Mouse (Mus musculus) embryonic fibroblast, embryonic 13.5 days (primary cell): ENCODE measurements around the gene Fam98b. TPM values are rescaled to one million over a fixed set of nuclear protein-coding genes. Genes with fewer than 3 reads are reported as not detected.

ENCODE experiments used
- H3K27ac ChIP-seq: 2 replicates; pipeline ENCODE4 v1.5.1; 2012; ENCODE audit warnings: low read length, control low read depth, inconsistent platforms; ENCODE audit not compliant: insufficient read depth
- H3K4me1 ChIP-seq: 2 replicates; pipeline ENCODE4 v1.6.1; 2011; ENCODE audit warnings: low read length; ENCODE audit not compliant: control insufficient read depth, insufficient read depth
- H3K4me3 ChIP-seq: 2 replicates; pipeline ENCODE4 v1.5.1; 2011; ENCODE audit warnings: mild to moderate bottlenecking, control low read depth, low read length; ENCODE audit not compliant: insufficient read depth
- CTCF ChIP-seq: IDR thresholded peaks from 2 replicates; pipeline ENCODE4 v1.5.1; 2011; ENCODE audit warnings: mild to moderate bottlenecking, control low read depth, low read length, moderate library complexity, borderline replicate concordance; ENCODE audit not compliant: insufficient read depth
- POLR2A ChIP-seq: IDR thresholded peaks from 2 replicates; pipeline ENCODE4 v1.6.1; 2011; ENCODE audit warnings: low read depth, mild to moderate bottlenecking, control low read depth, low read length, moderate library complexity
- polyA plus RNA-seq: library from polyadenylated mRNA; stranded (reverse); fragments of >200 nt; gene quantifications from 2 replicates; pipeline ENCODE4 v1.2.4, GENCODE M21; 2011; ENCODE audit warnings: low read depth; ENCODE audit not compliant: missing spikeins, insufficient read length

The Fam98b gene
- polyA plus RNA-seq, 1 experiment, result 70.8 TPM

DNA sequence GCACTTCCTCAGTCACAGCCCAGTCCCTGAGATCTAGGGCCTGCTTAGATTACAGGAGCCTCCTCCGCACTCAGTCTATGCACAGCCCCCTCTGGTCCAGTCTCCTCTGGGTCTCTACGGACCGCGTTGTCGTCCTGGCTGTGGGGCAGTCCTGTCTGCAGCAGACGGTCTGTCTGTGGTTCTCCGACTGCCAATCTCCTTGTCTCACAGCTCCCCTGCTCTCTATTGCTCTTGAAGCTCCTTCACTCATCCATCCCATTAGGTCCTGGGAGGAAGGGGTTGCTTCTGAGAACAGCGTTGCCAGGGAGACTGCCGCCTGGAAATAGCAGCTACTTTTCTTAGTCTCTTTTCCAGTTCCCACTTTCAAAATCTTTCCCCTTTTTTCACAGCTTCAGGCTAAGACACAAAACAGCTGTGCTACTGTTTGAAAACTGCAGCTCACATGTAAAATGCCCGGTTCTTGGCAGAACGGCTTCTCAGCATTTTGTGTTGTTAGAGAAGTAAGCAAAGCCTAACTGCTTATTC is 20.9 kb upstream of the Fam98b start:
- H3K27ac ChIP-seq, result no peak overlapping the region
- H3K4me3 ChIP-seq, result no peak overlapping the region
- TF ChIP-seq CTCF, result no peak
- TF ChIP-seq POLR2A, result no peak
- no peaks in the 10 kb centered on the region for H3K4me1 ChIP-seq

DNA sequence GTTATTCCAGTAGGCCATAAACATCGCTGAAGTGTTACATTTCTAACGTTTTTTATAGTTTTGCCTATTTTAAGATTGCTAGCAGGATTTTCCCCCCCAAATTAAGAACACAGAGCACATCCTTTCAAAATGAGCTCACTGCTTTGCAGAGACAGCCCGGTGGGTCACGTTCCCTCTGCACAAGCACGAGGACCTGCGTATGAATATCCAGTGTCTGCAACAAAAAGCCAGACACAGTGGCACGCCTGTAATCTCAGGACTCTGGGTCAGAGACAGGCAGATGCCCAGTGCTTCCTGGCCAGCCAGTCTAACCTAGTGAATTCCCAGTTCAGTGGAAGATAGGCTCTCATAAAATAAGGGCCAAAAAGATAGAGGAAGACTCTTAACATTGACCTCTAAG is 19.3 kb upstream of the Fam98b start:
- H3K27ac ChIP-seq, result no peak overlapping the region
- H3K4me1 ChIP-seq, result no peaks in the 10 kb centered on the region
- no peak overlapping the region for H3K4me3 ChIP-seq
- no peak for TF ChIP-seq CTCF
- TF ChIP-seq POLR2A, result no peak

DNA sequence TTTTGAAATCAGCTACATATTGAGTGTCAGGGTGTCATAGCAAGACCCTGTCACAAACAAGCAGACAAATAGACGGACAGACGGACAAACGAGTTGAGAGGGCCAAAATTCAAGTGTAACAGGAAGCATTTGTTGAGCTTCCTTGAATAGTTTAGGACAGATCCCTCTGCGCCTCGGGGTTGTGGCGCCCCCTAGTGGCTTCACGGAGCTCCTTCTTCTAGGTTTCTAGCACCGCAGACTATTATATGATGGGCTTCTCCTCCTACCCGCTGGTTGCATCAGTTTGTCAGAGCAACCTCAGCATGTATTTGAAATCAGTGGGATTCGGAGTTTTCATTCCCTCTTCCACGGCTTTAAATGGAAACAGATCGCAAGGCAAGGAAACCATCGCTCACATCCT is 18.3 kb upstream of the Fam98b start:
- Histone ChIP-seq H3K4me3 (no peak overlapping the region), H3K4me1 (no peaks in the 10 kb centered on the region), H3K27ac (no peak overlapping the region)
- TF ChIP-seq CTCF (peak; percentile 54), POLR2A (no peak)

DNA sequence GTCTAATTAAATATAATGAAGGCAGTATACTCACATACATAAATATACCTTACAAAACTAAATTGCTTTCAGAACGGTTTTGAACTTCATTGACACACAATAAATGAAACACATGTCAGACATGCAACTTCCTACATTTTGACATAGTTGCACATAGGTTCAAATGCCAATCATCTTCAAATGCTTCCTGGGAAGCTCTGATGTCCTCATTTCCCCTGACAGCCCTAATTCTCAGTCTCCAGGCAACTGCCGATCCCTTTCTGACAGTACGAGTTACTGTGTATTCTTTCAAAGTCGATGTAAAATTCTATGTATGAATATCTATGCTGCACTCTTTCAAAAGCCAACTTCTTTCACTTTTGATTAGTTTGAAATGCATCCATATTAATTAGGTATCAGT is 7.6 kb upstream of the Fam98b start:
- Histone ChIP-seq H3K27ac (no peak overlapping the region), H3K4me3 (no peak overlapping the region), H3K4me1 (no peaks in the 10 kb centered on the region)
- TF ChIP-seq CTCF (no peak), POLR2A (no peak)

DNA sequence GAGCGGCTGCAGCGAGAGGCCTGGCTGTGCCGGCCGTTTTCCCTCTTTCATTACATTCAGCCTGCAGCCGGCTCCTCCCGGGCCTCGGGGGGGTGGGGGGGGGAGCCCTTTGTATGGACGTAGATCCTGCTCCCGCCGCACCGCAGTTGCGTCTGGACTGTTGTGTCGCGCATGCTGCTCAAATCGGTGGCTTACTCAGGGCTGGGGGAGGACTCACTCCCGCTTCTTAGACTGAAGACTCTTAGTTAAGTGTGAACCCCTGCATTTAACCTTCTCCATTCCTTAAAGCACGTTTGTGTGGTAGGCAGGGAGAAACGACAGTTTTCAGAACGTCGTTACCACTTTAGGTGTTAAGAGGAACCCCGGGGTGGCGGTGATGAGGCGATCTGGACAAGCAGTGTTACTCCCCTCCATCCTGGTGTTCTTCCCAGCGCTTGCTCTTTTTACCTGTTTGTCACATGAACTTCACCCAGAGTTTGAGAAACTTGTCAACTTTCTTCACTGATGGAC is 517 bp downstream of the Fam98b start:
- H3K4me1 ChIP-seq, result no peaks in the 10 kb centered on the region; the same call in 1 of the 2 replicates
- H3K27ac ChIP-seq, result no peak overlapping the region
- TF ChIP-seq POLR2A, result no peak
- no peak for TF ChIP-seq CTCF
- H3K4me3 ChIP-seq, result peak overlapping the region; percentile 97

DNA sequence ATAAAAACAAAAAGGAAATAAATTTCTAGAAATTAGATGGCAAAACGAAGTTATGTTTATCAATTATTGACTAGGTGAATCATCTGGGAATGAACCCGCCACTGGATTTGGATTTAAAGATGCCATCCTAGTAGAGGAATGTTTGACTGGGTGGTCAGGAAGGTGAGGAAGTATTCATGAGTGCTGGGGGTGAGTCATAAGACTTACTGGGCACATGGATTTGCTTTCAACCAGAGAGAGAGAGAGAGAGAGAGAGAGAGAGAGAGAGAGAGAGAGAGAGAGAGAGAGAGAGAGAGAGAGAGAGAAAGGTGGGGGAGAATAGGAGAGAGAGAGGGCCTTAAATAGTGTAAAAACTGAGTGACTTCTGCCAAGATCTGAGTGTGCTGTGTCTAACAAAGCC is 5.9 kb downstream of the Fam98b start:
- TF ChIP-seq POLR2A (no peak), CTCF (no peak)
- Histone ChIP-seq H3K4me3 (no peak overlapping the region), H3K4me1 (no peaks in the 10 kb centered on the region; the same call in 1 of the 2 replicates), H3K27ac (no peak overlapping the region)

DNA sequence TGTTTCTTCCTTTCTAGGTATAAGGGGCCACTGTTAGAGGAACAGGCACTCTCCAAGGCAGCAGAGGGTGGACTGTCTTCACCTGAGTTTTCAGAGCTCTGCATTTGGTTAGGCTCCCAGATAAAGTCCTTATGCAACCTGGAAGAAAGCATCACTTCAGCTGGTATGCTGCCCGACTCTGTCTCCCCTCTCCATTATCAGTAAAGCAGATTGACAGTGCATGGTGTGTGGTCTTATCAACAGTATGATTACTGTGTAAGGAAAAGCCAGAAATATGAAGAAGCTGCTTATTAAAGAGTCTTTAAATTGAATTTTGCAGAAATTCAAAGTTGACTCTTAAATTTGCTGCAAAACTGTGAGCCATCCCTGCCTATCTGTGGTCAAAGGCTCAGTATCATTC is 8.1 kb downstream of the Fam98b start:
- TF ChIP-seq POLR2A (no peak), CTCF (no peak)
- Histone ChIP-seq H3K4me3 (no peak overlapping the region), H3K4me1 (no peaks in the 10 kb centered on the region), H3K27ac (no peak overlapping the region)

DNA sequence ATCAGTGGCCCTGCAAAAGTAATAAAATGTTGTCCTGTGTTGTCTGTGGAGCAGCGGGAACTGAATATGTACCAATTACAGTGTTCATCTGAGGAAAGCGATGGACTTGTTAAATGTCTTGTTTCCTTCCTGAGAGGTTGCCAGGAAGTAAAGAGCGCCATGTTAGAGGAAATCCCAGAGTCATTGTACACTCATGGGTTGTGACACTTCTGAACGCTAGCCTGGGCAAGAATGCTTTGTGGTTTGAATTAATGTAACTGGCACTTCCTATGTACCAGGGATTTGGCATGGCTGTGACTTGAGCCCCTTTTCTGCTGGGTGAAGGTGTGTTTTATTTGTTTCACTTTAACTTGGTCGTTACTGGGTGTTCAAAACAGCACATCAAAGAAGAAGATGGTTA is 12.6 kb downstream of the Fam98b start:
- TF ChIP-seq POLR2A (no peak), CTCF (no peak)
- Histone ChIP-seq H3K27ac (no peak overlapping the region), H3K4me3 (no peak overlapping the region), H3K4me1 (no peaks in the 10 kb centered on the region)

DNA sequence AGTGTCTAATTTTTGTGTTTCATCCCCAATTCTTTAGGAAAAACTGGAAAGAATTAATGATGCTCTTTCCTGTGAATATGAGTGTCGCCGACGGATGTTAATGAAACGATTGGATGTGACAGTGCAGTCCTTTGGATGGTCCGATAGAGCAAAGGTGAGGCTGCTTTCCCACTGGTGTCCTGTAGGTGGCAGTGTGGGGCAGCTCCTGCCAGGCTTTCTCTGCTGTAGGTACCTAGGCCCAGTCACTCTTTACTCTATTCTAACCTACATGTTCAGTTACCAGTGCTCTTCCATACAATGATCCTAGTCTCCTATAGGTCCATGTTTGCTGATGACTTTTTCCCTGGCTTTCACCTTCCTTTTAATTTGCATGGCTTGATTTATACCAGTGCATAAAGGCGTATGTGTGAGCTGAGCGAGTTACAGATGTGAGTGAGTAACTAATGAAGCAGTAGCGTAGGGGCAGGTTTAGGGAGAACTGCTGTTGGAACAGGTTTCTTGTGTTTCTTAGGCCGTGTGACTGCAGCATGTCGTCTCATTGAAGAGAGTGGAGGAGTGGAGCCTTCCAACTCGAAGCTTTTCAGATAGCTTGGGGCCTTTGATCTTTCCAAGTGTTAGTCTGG is 14.4 kb downstream of the Fam98b start:
- no peak overlapping the region for H3K4me3 ChIP-seq
- H3K27ac ChIP-seq, result no peak overlapping the region
- TF ChIP-seq CTCF, result peak; percentile 86
- no peak for TF ChIP-seq POLR2A
- H3K4me1 ChIP-seq, result no peaks in the 10 kb centered on the region

DNA sequence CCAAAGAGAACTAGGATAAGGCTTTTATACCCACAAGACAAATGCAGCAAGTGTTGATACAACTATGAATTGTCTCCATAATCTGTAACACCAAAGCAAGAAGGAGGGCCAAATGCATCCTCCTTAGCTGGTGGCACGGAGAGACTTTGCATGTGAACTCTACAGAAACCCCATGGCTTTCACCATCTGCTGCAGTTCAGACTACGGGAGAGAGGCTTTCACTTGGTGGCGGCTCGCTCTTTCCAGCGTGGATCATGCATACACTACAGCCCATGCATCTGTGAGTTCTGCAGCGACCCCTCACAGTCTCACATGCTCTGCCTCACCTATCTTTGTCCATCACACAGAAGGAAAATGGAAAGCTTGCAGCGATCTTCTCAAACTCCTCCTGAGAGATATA is 38.8 kb downstream of the Fam98b start:
- Histone ChIP-seq H3K4me3 (no peak overlapping the region), H3K4me1 (no peaks in the 10 kb centered on the region), H3K27ac (no peak overlapping the region)
- no peak for TF ChIP-seq CTCF
- no peak for TF ChIP-seq POLR2A
